In the genomic region with DNA sequence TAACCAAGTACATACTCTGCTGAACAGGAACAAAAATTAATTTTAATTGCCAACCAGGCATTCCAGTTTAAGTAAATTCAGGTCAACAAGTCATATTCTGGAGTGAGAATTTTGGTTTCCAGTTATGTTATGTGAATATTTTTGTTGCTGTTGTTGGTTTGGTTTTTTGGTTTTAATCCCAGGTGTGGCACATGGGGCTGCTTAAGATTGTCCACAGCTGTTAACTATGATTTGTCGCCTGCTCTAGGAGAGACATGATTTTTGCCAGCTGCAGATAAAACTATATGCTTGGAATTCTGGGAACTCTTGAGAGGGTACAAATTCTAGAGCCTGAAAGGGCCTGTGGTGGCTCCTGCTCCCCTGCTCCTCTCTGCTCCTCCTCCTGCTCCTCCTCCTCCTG, we compare ENCODE assay signal across 23 mouse cellular contexts.
"Had no signal": no experiment of that assay in that cellular context is flagged by ENCODE, and none has a peak within 500 bp of the region (broad histone marks: within the 10 kb centered on the region; RNA-seq: fewer than 3 reads in every experiment).

No protein-coding gene starts in this region.

- H3K9ac ChIP-seq: heart, embryonic 12.5 days; hindbrain, embryonic 12.5 days; hindbrain, embryonic 15.5 days; limb, embryonic 12.5 days had no signal

- H3K4me3 ChIP-seq: gastrocnemius, adult 2 months; heart, embryonic 10.5 days; heart, embryonic 12.5 days; hindbrain, embryonic 10.5 days; hindbrain, embryonic 12.5 days; hindbrain, embryonic 15.5 days; layer of hippocampus, adult 2 months; left cerebral cortex, adult 2 months; limb, embryonic 10.5 days; limb, embryonic 12.5 days had no signal

- H3K27me3 ChIP-seq: heart, embryonic 12.5 days; hindbrain, embryonic 12.5 days; hindbrain, embryonic 15.5 days had no signal

- ATAC-seq: forebrain, embryonic 16.5 days; hindbrain, postnatal 0 days; intestine, embryonic 16.5 days had no signal

- H3K36me3 ChIP-seq: heart, embryonic 10.5 days; heart, embryonic 12.5 days; hindbrain, embryonic 10.5 days; hindbrain, embryonic 12.5 days; hindbrain, embryonic 15.5 days; limb, embryonic 10.5 days; limb, embryonic 12.5 days had no signal

- H3K4me2 ChIP-seq: heart, embryonic 12.5 days; hindbrain, embryonic 12.5 days; hindbrain, embryonic 15.5 days; limb, embryonic 12.5 days had no signal

- H3K27ac ChIP-seq: gastrocnemius, adult 2 months; heart, embryonic 10.5 days; hindbrain, embryonic 10.5 days; hindbrain, embryonic 12.5 days; hindbrain, embryonic 15.5 days; hindbrain, postnatal 0 days; layer of hippocampus, adult 2 months; left cerebral cortex, adult 2 months; limb, embryonic 10.5 days; limb, embryonic 12.5 days had no signal

- H3K9me3 ChIP-seq: heart, embryonic 10.5 days; heart, embryonic 12.5 days; hindbrain, embryonic 10.5 days; hindbrain, embryonic 12.5 days; hindbrain, embryonic 15.5 days; limb, embryonic 10.5 days; limb, embryonic 12.5 days had no signal

- DNase-seq: gastrocnemius, adult 2 months; gastrocnemius, postnatal 10 days; gastrocnemius, postnatal 25 days; heart, adult 18-20 months; heart, postnatal 10 days; heart, postnatal 4 days; kidney, adult 11 months; kidney, adult 2 months; kidney, postnatal 10 days; kidney, postnatal 25 days; kidney, postnatal 4 days had no signal
